Mouse (Mus musculus): Measurements from ENCODE around the gene Trp63.

Trp63 gene

DNA sequence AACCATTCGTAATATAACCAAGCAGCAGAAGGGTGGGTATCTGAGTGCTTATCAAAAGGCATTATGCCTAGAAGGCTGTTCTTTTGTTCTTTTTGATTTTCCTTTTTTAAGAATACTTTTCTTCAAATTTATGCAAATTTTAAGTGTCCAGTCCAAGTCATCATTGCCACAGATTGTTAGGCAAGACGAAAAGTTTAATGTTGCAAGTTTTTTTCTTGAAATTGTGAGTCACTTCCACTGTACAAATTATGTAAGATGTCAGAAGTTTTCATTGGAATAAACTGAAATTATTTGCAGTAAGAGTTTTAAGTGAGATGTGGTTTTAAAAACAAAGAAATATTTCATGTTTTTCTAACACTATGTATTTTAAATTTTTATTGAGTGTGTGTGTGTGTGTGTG lies 100.7 kb downstream of the Trp63 start:
- DNase-seq, result no peak

DNA sequence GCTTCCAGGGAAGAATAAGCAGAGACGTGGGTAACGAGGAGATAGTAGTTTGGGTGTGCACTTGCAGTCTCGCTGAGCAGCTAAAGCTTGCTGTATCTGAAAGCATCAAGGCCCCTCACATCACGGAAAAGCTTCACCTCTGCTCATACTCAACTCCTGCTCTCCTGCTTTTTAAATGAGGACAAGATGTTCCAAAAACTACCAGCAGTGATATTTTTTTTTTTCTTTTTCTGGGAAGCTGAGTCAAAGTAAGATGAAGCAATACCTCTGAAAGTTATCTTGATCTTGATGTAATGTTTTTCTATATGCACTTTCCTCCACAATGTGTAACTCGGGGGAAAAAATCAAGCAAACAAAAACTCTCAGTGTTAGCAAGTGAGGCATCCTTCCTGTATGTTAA lies 102.9 kb downstream of the Trp63 start:
- DNase-seq, result no peak

DNA sequence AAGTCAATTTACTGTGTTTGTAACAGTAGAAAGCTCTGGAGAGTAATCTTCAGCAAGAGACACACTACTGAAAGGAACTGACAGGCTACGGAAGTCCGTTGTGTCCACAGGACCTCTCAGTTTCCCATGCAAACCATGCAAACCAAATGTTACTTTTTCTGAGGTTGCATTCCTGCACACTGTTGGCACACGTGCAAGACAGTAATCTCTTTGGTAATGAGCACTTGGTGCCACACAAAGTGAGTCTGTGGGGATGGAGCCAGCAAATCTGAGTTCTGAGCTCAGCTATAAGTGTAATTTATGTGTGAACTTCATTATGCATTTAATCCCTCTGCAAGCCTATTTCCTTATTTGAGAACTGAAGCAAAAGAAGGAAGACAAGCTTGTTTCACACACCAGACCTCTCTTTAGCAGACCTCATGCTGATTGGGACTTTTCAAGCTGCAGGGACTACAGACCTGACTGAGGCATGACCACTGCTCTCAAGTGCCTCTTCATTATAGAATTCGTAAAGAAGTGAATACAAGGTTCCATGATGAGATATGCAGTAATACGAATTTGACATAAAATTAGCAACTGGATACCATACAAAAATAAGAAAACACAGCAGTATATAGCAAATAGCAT lies 109.2 kb downstream of the Trp63 start:
- DNase-seq, result no peak

DNA sequence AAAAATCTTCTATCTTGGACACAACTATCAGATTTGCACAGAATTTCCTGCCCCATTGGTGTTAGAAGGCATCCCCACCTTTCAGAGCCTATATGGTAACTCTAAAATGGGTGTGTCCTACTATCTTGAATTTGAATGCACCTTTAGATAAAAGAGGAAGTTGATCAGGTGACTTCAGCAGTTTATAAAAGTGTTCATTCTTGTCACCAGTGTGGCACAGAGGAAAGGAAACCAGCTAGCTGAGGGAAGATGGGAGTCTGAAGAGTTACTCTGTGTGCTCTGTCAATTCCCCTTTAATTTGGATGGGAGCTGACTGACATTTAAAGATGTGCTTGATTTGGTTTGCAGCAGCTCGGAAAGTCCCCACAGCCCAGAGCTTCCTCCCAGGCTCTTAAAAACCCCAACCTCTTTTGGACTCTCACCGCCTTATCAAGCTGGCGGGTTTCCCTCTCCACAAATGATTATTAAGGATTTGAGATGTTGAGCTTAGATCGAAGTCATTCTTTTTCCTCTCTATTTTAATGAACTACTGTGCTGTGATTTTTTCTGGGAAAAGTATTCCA lies 114.2 kb downstream of the Trp63 start:
- DNase-seq, result no peak

GRCm38 (mm10) chr16:25799618-25800017 lies 116.1 kb downstream of the Trp63 start:
- no peak for DNase-seq

GRCm38 (mm10) chr16:25804955-25805354 lies 121.4 kb downstream of the Trp63 start:
- DNase-seq, result no peak

- no peak for DNase-seq
Observed at GRCm38 (mm10) chr16:25807116-25807515, 123.6 kb downstream of the Trp63 start.

DNA sequence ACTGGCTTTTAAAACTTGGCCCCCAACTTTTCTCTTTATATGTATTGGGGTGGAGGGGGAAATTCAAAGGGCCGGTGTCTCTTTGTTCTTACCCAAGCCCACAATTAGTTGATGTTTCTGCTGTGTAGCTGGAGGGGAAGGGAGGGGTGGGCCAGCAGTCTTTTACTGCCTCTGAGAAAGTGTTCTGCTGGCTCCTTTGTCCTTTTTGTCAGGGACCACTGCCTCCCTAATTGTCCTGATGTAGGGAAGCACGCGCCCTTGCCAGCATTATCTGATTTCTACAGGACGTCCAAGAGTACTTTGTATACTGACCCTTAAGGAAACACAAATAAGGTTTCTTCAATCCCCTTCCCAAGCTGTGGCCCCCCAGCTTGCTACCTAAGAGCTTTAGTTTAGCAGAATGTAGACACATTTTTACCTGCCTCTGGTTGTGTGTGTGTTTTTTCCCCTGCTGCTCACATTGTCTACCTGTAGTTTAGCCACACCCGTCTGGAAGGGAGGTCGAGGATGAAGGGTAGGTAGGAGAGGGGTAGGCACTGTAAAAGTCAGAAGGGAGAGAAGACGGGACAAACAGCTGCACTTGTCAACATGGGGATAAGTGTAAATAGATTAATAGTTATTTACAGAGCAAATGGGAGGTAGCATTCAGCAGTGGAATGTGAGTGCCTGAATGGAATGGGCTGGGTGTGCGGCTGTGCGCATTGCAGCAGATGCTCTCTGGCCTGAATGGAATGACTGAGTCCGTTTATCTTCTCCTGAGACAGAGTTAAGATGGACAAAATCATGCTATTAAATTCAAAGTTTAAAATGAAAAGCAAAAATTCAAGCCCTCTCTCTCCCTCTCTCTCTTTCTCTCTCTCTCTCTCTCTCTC lies 134.4 kb downstream of the Trp63 start:
- no peak for DNase-seq

DNA sequence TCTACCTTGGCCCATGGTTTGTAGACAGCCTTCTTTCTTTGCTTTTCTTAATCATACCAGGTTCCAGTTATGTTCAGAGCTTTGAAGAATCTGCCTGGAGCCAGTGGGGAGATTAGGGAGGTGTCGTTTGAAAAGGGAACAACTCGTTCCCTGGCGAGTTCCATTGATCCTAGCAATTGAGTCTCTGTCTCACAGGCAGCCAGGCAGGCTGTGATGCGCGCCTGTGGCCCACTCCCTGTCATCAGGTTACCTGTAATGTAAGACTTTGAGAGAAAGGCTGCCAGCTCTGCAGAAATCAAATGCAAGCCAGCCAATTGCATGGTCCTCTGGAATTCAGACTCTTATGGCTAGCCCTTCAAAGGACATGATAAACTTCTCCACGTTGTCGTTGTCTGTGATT lies 142.5 kb downstream of the Trp63 start:
- no peak for DNase-seq

DNA sequence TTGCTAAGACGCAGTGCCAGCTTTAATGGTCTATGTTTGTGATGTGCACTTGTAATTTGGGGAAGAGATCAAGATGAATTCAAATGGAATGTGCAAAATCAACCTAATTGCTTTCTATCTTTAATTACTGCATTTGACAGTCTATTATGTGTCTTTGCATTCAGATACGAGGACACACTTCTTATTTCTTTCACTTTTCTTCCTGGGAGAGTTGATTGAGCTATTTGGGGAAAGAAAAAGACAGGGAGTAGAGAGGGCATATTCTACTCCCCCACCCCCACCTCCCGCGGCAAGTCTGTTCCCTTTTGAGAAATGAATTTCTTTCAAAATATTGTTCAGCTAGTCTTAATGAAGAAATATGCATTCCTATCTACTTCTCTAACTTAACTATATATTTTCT lies 149.0 kb downstream of the Trp63 start:
- DNase-seq, result no peak

DNA sequence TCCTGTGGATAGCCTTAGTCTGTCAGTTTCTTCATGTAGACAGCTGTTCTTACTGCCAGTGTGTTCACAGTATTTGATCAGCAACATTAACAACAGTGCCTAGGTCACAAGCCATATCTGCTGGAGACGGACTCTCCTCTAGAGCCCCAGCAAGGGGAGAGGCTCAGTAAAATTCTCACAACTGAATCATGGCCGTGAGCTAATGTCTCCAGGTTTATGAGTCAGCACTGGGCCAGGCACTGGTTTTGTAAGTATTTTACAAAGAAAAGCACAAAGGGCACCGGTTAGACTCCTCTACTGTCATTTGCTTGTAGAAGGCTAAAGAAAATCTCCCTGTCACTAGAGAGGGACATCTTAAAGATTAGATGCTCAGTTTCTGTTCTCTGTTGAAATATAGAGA lies 151.7 kb downstream of the Trp63 start:
- no peak for DNase-seq

- no peak for DNase-seq
Observed at GRCm38 (mm10) chr16:25835723-25836122, 152.2 kb downstream of the Trp63 start.

DNA sequence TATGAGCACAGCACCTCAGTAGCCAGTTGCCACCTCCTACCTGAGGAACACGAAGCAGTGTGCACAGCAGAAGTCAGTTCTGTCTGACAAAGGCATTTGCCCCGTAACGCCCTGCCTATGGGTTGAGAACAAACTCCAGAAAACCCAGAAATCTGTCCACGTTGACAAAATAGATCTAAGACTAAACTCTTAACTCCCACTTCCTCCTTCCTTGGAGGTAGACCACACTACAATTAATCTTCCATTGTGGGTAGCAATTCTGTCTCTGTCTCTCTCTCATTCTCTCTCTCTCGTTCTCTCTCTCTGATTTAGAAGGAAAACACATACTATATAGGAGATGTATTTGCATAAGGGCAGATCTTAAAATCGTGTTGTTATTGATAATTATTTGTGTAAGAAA lies 159.4 kb downstream of the Trp63 start:
- DNase-seq, result no peak

GRCm38 (mm10) chr16:25843625-25844024 lies 160.1 kb downstream of the Trp63 start:
- no peak for DNase-seq

DNA sequence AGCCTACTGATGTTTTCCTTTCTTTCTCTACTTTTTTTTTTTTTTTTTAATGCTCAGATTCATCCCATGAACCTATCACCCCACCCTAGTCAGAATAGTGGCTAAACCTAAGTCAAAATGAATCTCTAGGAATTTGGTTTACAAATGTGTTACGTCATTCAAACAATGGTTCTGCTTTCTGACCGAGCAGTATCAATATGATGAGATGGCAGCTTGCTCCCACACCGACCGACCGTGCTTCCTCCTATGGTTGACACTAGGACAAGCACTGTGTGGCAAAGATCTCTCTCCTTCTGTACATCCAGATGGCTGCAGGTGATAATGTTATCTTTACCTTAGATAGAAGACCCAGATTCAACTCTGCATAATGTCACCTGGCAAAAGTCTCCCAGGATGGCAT lies 163.0 kb downstream of the Trp63 start:
- DNase-seq, result no peak

- DNase-seq, result no peak
Observed at GRCm38 (mm10) chr16:25848474-25848873, 164.9 kb downstream of the Trp63 start.

- DNase-seq, result no peak
Observed at GRCm38 (mm10) chr16:25849593-25850464, 166.3 kb downstream of the Trp63 start.

- no peak for DNase-seq
Observed at GRCm38 (mm10) chr16:25860731-25861505, 177.4 kb downstream of the Trp63 start.

GRCm38 (mm10) chr16:25865096-25865869 lies 181.7 kb downstream of the Trp63 start:
- no peak for DNase-seq

DNA sequence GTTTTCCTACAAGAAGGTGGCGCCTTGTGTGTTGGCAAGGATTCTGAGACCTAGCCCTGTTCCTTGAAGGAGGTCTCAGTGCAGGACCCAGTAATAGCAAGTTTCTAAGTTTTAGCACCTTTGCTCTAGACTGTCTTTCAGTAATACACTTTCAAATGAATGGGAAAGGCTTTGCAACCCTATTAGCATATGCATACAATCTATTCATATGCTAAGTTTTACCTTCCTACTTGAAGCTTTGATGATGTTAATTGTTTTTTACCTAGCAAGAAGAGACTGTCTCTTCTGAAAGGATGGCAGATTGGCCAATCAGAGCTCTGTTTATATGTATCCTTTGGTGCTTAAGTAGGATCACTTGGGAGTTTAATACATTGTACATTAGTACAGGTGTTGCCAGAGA lies 187.9 kb downstream of the Trp63 start:
- no peak for DNase-seq

- DNase-seq, result no peak
Observed at GRCm38 (mm10) chr16:25875681-25876080, 192.1 kb downstream of the Trp63 start.
